Mouse (Mus musculus) adrenal gland, postnatal 14 days (tissue): ENCODE measurements around the gene Prr29. TPM values are rescaled to one million over a fixed set of nuclear protein-coding genes. Genes with fewer than 3 reads are reported as not detected.
"Not testable (repeated sequence)": the region's sequence is repeated elsewhere in the genome, so short reads cannot be mapped to it uniquely, and the experiment has no call there.

Experiments
- DNase-seq: peaks from one replicate; pipeline ENCODE4 v3.0.0; 2021; ENCODE audit warnings: mixed read lengths
- total RNA-seq: library from RNA; stranded (reverse); gene quantifications from 2 replicates; pipeline ENCODE4 v1.2.3, GENCODE M21; 2021

Gene Prr29
- total RNA-seq, 1 experiment from 2014 or later, result not detected

DNA sequence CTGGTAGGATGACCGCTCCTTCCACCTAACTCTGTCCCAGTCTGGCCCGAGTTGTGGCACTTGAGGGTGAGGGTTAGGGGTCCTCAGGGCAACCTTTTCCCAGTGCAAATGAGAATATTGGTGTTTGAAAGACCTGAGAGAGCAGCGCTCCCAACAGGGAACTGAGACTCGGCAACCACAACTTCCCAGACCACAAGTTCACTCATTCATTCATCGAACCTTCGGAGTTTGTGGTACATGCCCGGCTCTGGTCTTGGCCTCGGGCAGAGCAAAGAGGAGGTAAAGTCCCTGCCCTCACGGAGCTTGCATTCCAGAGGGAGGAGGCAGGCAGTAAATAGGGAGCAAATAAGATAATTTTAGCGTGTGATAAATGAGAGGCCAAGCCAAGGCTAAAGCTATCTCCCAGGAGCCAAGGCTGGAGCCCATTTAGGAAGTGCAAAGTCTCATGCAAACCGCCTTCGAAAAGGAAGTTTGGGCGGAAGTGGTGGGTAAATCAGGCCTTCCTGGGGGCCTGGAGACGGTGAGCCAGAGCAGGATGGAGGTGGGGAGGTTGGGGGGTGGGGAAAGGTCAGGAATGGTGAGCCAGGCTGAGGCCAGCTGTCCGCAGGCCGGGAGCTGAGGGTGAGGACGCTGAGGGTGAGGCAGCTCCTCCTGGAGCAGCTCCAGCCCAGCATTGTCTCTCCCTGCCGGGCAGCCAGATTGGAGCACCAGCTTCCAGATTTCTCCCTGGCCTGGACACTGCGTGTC, 9.7 kb upstream of the Prr29 start:
- DNase-seq, result peak; percentile 62

- no peak for DNase-seq
Measured at GRCm38 (mm10) chr11:106359350-106359749, 5.9 kb upstream of the Prr29 start.

DNA sequence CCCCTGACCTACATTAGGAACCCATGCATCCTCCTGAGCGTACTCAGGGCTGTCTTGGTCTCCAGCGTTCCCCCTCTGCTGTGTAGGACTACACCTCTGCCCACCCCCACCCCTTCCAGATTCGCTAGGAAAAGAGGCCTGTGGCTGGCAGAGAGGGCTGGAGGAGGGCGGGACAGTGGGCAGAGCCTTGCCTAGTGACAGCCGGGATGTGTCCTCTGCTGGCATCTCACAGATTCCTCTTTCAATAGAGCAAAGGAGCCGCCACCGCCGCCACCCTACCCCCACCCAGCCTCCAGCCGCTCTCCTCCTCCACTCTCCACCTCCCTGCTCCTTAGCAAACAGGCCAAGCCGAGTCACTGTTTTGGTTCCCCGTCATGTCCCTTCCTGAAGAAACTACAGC, 560 bp upstream of the Prr29 start:
- peak; percentile 65 for DNase-seq

- DNase-seq, result peak; percentile 93
Measured at GRCm38 (mm10) chr11:106366316-106366715, 1.0 kb downstream of the Prr29 start.

DNA sequence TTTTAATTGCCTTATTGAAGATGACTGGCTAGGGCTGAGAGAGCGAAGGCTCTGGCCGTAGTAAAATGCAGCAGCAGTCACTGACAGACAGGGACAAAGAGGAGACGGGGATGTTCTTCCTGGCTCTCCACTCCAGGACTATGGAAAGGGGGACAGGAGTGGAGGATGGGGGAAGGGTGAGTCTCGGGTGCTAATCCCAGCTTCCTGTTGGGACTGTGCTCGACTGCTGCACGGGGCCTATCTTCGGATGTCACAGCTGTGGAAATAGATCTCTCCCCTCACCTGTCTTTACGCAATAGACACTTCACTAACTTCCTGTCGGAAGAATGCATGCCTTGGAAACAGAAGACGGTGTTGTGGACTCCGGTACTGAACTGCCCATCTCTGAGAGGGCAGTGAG, 8.7 kb downstream of the Prr29 start:
- no peak for DNase-seq

DNA sequence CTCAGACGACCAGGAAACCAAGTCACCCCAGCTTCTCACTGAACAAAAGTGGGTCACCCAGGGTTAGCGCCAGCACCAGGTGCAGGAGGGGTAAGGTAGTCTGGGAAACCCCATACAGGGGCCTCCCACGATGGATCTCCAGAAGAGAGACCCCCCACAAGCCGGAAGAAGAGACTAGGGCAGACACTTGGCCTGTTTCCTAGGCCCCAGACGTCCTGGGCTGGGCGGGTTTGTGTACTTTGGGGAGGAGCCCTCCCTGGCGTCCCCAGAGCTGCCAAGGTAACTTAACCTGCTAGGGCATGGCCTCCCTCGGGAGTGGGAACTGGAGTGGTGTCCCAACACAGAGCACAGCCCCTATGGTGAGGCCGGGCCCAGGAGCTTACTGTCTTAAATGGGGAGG, 9.3 kb downstream of the Prr29 start:
- no peak for DNase-seq

- DNase-seq, result no peak
Measured at GRCm38 (mm10) chr11:106374979-106375378, 9.7 kb downstream of the Prr29 start.

GRCm38 (mm10) chr11:106381011-106381410, 15.7 kb downstream of the Prr29 start:
- DNase-seq, result no peak

DNA sequence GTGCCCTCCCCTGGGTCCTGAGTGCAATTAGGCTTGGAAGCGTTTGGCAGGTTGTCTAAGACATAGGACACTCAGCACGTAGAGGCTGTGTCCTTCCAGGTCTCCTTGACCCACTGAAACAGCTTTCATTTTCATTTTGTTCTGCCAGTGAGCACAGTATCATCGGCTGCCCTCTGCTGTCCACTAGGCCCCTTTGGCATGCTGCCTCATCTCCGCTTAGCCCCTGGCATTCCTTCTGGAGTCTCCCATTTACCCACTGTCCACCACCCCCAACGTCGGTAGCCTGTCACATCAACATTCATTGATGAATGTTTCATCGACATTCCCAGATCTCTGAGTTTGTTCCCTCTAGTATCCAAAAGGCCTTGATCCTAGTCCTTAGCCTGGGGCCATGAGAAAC, 16.6 kb downstream of the Prr29 start:
- DNase-seq, result peak; percentile 75

DNA sequence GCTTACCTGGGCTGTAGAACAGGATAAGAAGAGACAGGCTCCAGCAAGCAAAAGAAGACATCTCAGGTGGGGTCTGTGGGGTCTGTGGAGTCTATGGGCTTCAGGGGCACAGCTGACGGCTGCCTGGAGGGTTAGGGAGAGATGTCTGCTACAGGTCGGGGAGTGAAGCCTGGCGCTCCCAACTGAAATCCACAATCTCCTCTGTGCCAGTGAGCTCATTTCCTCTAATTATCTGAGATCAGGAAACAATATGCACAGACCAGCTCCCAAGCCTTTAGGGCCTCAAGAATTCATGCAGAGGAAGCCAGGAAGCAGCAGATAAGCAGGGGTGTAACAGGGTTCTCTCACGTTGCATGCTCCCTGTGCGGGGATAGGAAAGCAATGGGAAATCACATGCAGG, 17.2 kb downstream of the Prr29 start:
- DNase-seq, result no peak

DNA sequence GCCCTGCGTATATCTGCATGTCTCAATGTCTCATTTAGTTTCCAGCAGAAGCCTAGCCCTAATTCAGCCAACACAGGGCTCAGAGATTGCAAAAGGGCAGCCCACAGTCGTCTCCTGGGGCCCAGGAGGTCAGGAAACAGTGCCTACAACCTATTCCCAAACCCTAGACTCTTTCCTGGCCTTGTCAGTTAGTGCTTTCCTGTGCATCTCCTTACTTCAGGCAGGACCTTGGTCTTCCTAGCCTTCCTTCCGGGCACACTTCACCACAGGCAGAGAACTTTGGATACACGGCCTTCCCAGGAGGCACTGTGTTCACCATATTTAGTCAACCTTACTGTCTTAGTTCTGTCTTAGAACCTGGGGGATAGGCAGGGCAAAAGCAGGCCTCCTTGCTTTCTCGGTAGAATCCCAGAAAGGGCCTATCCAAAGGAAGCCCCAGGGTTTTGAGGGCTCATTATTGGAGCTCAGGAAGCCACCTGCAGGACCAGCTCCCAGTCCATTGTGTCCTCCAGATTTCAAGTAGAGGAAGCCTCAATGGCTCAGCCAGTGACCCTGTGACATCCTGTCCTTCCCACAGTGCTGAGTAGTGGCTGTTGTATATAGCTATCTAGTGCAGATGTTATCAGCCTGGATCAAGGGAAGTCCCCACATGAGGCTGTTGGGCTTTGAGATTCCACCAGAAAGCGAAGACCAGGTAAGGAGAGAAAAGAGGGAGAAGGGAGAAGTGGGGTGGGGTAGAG, 17.9 kb downstream of the Prr29 start:
- no peak for DNase-seq

DNA sequence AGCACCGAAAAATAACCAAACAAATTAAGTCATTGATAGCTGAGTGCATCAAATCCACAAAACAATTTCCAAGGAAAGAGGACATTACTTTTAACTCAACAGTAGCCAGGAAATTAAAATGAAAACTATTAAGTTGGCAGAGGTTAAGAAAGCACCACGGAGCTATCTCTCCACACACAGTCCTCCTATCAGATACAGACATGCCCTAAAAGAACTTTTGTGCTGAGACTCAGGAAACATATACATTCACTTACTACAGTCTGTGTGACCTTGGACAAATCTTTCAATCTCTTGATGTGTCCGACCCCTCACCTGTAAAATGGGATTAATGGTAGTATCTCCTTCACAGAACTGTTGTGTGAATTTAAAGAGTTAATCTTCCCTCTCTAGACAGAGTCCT, 21.1 kb downstream of the Prr29 start:
- DNase-seq, result no peak

GRCm38 (mm10) chr11:106387020-106387419, 21.7 kb downstream of the Prr29 start:
- DNase-seq, result no peak

DNA sequence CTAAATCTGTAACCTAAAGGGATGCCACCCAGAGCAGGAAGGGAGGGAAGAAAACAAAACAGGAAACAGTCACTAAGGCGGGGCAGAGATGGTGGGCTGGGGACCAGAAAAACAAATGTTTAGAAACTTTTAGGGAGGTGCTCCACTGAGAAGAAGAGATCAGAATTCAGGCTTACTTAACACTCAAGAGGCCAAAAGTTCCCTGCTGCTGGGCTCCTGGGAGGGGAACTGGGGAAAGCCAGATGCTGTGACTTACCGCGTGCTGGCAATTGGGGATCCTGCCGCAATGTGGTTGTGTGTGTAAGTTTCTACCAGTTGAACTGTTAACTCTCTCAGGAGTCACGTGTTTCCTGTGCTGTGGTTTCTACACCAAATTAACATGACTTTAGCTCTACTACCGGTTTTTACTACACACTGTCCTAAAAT, 22.5 kb downstream of the Prr29 start, which contains the start of gene Icam2:
Gene Icam2, minus strand, starts transcription at position 285 of the 426 bp plus-strand sequence.
- DNase-seq, result no peak

GRCm38 (mm10) chr11:106389611-106390010, 24.3 kb downstream of the Prr29 start:
- no peak for DNase-seq

DNA sequence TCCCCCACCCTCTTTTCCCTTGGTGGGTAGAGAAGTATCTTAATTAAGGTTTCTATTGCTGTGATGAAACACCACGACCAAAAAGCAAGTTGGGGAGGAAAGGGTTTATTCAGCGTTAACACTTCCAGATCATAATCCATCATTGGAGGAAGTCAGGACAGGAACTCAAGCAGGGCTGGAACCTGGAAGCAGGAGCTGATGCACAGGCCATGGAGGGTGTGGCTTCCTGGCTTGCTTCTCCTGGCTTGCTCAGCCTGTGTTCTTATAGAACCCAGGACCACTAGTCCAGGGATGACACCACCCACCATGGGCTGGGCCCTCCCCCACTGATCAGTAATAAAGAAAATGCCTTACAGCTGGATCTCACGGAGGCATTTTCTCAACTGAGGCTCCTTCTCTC, 25.5 kb downstream of the Prr29 start:
- no peak for DNase-seq

DNA sequence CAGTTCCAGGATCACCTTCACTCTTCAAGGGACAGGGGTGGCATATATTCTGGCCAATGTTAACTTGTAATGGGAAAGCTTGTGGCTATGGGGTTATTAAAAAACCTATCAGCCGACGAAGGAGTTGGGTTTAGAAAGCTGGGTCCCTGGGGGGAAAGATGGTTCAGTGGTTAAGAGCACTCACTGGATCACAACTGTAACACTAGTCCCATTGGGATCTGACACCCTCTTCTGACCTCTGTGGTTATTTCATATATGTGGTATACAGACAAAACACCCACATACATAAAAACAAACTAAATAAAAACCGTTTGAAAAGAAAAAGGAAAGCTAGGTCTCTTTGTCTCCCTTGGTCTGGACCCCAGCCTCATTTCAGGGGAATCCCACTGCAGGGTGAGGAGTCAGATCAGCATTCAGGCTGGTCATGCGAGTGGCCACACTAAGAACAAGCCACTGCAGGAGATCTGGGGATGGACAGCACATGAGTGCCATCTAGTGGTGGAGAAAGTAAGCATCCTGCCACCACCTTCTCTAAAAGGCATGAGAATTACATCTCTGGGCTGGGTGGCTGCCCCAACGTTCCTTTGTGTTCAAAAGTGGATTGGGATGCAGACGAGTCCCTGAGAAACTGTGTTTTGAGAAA, 26.4 kb downstream of the Prr29 start:
- peak; percentile 79 for DNase-seq

GRCm38 (mm10) chr11:106392597-106393330, 27.5 kb downstream of the Prr29 start:
- DNase-seq, result no peak

DNA sequence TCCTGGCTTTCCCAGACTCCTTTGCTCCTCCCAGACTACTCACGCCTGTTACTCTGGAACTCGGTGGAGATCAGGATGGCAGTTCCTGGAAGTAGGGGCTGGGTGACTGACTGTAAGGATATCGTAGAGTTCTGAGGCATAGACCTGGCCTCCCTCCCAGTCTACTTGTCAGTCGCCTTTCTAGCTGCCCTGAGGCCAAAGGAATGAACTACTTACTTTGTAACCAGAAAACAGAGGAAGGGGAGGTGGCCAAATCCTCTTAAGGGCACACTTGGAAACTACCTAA, 28.0 kb downstream of the Prr29 start:
- DNase-seq, result no peak

DNA sequence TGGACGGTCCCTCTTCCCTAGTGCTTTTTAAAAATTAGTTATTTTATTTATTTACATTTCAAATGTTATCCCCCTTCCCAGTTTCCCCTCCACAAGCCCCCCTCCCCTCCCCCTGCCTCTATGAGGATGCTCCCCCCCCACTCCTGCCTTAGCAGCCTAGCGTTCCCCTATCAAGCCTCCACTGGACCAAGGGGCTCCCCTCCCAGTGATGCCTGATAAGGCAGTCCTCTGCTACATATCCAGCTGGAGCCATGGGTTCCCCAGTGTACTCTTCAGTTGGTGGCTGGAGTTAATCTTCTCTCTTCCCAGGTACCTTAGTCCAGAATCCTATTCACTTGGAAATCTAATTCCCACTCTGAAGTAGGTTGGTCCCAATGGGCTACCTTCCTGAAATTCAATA, 28.8 kb downstream of the Prr29 start:
- not testable (repeated sequence) for DNase-seq

GRCm38 (mm10) chr11:106397656-106398055, 32.4 kb downstream of the Prr29 start:
- peak; percentile 51 for DNase-seq

- no peak for DNase-seq
Measured at GRCm38 (mm10) chr11:106398481-106398880, 33.2 kb downstream of the Prr29 start.

- peak; percentile 65 for DNase-seq
Measured at GRCm38 (mm10) chr11:106410011-106410410, 44.7 kb downstream of the Prr29 start.
